Comparison of ENCODE assay signal across 8 mouse cellular contexts in genomic region chr4:155233878-155234277, GRCm38 (mm10). TPM values are rescaled to one million over a fixed set of nuclear protein-coding genes. Genes with fewer than 3 reads are reported as not detected.
DNase-seq lines count a peak whose midpoint lies in the region; ATAC-seq lines count a peak whose summit lies in the region.

No protein-coding gene starts in this region.

- peak overlapping the region; percentile 41 for H3K9ac ChIP-seq in forebrain, embryonic 12.5 days
- H3K9ac ChIP-seq in heart, embryonic 13.5 days = peak overlapping the region; percentile 79
- peak overlapping the region; percentile 67 for H3K9ac ChIP-seq in kidney, embryonic 16.5 days (replicated peaks; ENCODE audit: low read length)
- 0 out of 2 replicates have a peak overlapping the region, but pooled peaks have one; percentile 14 for H3K9ac ChIP-seq in limb, embryonic 15.5 days

- H3K4me2 ChIP-seq in forebrain, embryonic 12.5 days = no peak overlapping the region
- H3K4me2 ChIP-seq in heart, embryonic 13.5 days = peak overlapping the region; percentile 67
- 0 out of 2 replicates have a peak overlapping the region, but pooled peaks have one; percentile 42 for H3K4me2 ChIP-seq in kidney, embryonic 16.5 days (replicated peaks; ENCODE audit: low read depth, low read length)
- H3K4me2 ChIP-seq in limb, embryonic 15.5 days = peak overlapping the region; percentile 42

- ATAC-seq in forebrain, embryonic 12.5 days (ENCODE audit: low FRiP score) = peak; percentile 14; the same call in 1 of the 2 replicates
- ATAC-seq in heart, embryonic 13.5 days (ENCODE audit: extremely low read depth, insufficient number of reproducible peaks, low FRiP score, low TSS enrichment) = 0 out of 2 replicates have a peak, but pooled peaks have one; percentile 22
- peak; percentile 47 for ATAC-seq in kidney, embryonic 16.5 days (ENCODE audit: low FRiP score, low TSS enrichment)
- ATAC-seq in limb, embryonic 15.5 days (ENCODE audit: insufficient number of reproducible peaks, low FRiP score, low TSS enrichment, low read depth) = peak; percentile 83
- ATAC-seq in erythroblast, adult 5-6 weeks (replicated peaks; ENCODE audit: low FRiP score, poor library complexity, severe bottlenecking) = no peak

- peak; percentile 64 for DNase-seq in urinary bladder, postnatal 10 days (ENCODE audit: low spot score)
- no peak for DNase-seq in urinary bladder, adult 2 months (ENCODE audit: low spot score)
- DNase-seq in neural tube, embryonic 10.5 days (ENCODE audit: extremely low spot score, low spot score) = peak; percentile 55

- peak overlapping the region; percentile 94 for H3K27ac ChIP-seq in forebrain, embryonic 12.5 days
- peak overlapping the region; percentile 100 for H3K27ac ChIP-seq in heart, embryonic 13.5 days (replicated peaks)
- peak overlapping the region; percentile 99 for H3K27ac ChIP-seq in kidney, embryonic 16.5 days (ENCODE audit: low read length)
- peak overlapping the region; percentile 99 for H3K27ac ChIP-seq in limb, embryonic 15.5 days

- no peaks in the 10 kb centered on the region for H3K9me3 ChIP-seq in forebrain, embryonic 12.5 days
- no peaks in the 10 kb centered on the region for H3K9me3 ChIP-seq in heart, embryonic 13.5 days
- H3K9me3 ChIP-seq in kidney, embryonic 16.5 days (ENCODE audit: low read length) = no peaks in the 10 kb centered on the region
- H3K9me3 ChIP-seq in limb, embryonic 15.5 days = no peaks in the 10 kb centered on the region

- no peak overlapping the region for H3K4me3 ChIP-seq in forebrain, embryonic 12.5 days (replicated peaks)
- H3K4me3 ChIP-seq in heart, embryonic 13.5 days = peak overlapping the region; percentile 35; the same call in 1 of the 2 replicates
- H3K4me3 ChIP-seq in kidney, embryonic 16.5 days (ENCODE audit: low read length) = no peak overlapping the region
- H3K4me3 ChIP-seq in limb, embryonic 15.5 days = no peak overlapping the region

- H3K36me3 ChIP-seq in forebrain, embryonic 12.5 days (replicated peaks) = no peaks in the 10 kb centered on the region
- H3K36me3 ChIP-seq in heart, embryonic 13.5 days = no peaks in the 10 kb centered on the region
- H3K36me3 ChIP-seq in kidney, embryonic 16.5 days (ENCODE audit: insufficient read depth, low read length) = no peaks in the 10 kb centered on the region
- H3K36me3 ChIP-seq in limb, embryonic 15.5 days = no peaks in the 10 kb centered on the region

- WGBS in forebrain, embryonic 12.5 days = 29% methylated on average over 10 of the region's 10 CpGs
- WGBS in heart, embryonic 13.5 days = 3% methylated on average over 10 of the region's 10 CpGs
- WGBS in kidney, embryonic 16.5 days = 5% methylated on average over 10 of the region's 10 CpGs
- 2% methylated on average over 10 of the region's 10 CpGs for WGBS in limb, embryonic 15.5 days

- H3K4me1 ChIP-seq in forebrain, embryonic 12.5 days = peaks cover 34% of the 10 kb centered on the region
- H3K4me1 ChIP-seq in heart, embryonic 13.5 days = peaks cover 71% of the 10 kb centered on the region
- H3K4me1 ChIP-seq in kidney, embryonic 16.5 days (ENCODE audit: insufficient read depth, low read length) = peaks cover 59% of the 10 kb centered on the region
- peaks cover 71% of the 10 kb centered on the region for H3K4me1 ChIP-seq in limb, embryonic 15.5 days

- no peaks in the 10 kb centered on the region for H3K27me3 ChIP-seq in forebrain, embryonic 12.5 days
- no peaks in the 10 kb centered on the region for H3K27me3 ChIP-seq in heart, embryonic 13.5 days (replicated peaks)
- no peaks in the 10 kb centered on the region for H3K27me3 ChIP-seq in kidney, embryonic 16.5 days (ENCODE audit: insufficient read depth, low read length)
- no peaks in the 10 kb centered on the region for H3K27me3 ChIP-seq in limb, embryonic 15.5 days

RNA-seq across cellular contexts. Expression of gene Ski, which starts 11.5 kb away (rescaled TPM):
- polyA plus RNA-seq in urinary bladder, adult 2 months (2012; rRNA removed) = 43.6 and 67.2 TPM in 2 replicates
- polyA plus RNA-seq in forebrain, embryonic 12.5 days (2016; fragmentation: Nextera tagmentation; extraction: Ambion mirVana) = 12.3 and 14.2 TPM in 2 replicates
- polyA plus RNA-seq in heart, embryonic 13.5 days (2015; fragmentation: Nextera tagmentation; extraction: Ambion mirVana) = 10.1 and 10.2 TPM in 2 replicates
- polyA plus RNA-seq in kidney, embryonic 16.5 days (2015; fragmentation: Nextera tagmentation; extraction: Ambion mirVana) = 14.5 and 15.9 TPM in 2 replicates
- polyA plus RNA-seq in limb, embryonic 15.5 days (2015; fragmentation: Nextera tagmentation; extraction: Ambion mirVana) = 25.2 and 26.8 TPM in 2 replicates
- total RNA-seq in erythroblast, adult 5-6 weeks (2015; ENCODE audit: low replicate concordance) = 8.8 and 10.8 TPM in 2 replicates
- total RNA-seq in erythroblast, adult 5-6 weeks (2017; ENCODE audit: low replicate concordance) = 2.8 and 3.4 TPM in 2 replicates

RNA-seq across cellular contexts. Expression of gene Faap20, which starts 15.7 kb away (rescaled TPM):
- 47.5 and 51.8 TPM in 2 replicates for polyA plus RNA-seq in urinary bladder, adult 2 months (2012; rRNA removed)
- 96.4 and 96.9 TPM in 2 replicates for polyA plus RNA-seq in forebrain, embryonic 12.5 days (2016; fragmentation: Nextera tagmentation; extraction: Ambion mirVana)
- 63.2 and 71.1 TPM in 2 replicates for polyA plus RNA-seq in heart, embryonic 13.5 days (2015; fragmentation: Nextera tagmentation; extraction: Ambion mirVana)
- polyA plus RNA-seq in kidney, embryonic 16.5 days (2015; fragmentation: Nextera tagmentation; extraction: Ambion mirVana) = 77.4 and 77.8 TPM in 2 replicates
- polyA plus RNA-seq in limb, embryonic 15.5 days (2015; fragmentation: Nextera tagmentation; extraction: Ambion mirVana) = 74.0 and 76.2 TPM in 2 replicates
- total RNA-seq in erythroblast, adult 5-6 weeks (2015; ENCODE audit: low replicate concordance) = 5.4 and 8.1 TPM in 2 replicates
- 2.9 and 3.5 TPM in 2 replicates for total RNA-seq in erythroblast, adult 5-6 weeks (2017; ENCODE audit: low replicate concordance)

Comparison
In these comparisons a context has a peak if more than half of its experiments do, and no peak if none do; other contexts are left out.
1. H3K9ac ChIP-seq: peak in every context shown above with its lines; median percentile 79 in heart, embryonic 13.5 days; 67 in kidney, embryonic 16.5 days; 41 in forebrain, embryonic 12.5 days; 14 in limb, embryonic 15.5 days.